Mouse (Mus musculus): ENCODE measurements at regions not wholly inside any gene's neighbourhood (a gene's known extent, or its start where the extent isn't known, plus 50 kb on each side); places are given as distances from the start of the nearest gene placed in this dataset.

DNA sequence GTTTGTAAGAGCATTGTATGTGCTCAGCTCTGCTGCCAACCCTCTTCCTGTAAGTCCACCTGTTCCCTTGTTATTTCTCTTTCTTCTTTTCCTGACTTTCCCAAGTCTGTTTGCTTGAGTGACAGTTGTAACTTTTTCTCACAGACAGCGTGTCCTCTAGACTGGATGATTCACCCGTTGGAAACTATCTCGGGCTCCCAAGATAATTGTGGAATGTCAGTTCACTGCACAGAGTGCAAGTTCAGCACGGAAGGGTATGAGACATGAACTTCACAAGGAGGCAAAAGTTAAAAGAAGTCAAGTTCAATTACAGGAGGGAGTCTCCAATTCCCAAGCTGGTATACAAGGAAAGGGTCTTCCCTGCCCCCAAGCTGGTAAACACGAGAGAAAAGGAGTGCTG lies 112.5 kb upstream of the Gm5148 start:
- DNase-seq (ENCODE audit: low spot score in 2 of 2), result no peak

DNA sequence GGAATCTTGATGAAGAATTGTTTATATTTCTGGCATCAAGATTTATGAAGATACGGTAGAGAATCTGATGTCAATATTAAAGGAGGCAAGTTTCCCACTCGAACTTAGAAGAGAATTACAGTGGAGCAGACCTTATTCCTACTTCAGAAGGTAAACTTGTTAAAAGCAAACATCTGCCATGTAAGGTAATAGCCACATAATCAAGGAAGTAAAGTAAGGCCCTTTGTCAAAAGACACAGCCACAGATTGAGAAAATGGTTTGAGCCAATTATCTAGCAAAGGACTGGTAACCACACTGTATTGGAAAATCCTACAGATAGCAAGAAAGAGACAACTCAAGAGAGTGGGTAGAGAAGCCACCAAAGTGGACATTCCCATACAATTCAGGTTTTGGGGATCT lies 111.4 kb upstream of the Gm5148 start:
- no peak for DNase-seq (ENCODE audit: low spot score in 2 of 2)

DNA sequence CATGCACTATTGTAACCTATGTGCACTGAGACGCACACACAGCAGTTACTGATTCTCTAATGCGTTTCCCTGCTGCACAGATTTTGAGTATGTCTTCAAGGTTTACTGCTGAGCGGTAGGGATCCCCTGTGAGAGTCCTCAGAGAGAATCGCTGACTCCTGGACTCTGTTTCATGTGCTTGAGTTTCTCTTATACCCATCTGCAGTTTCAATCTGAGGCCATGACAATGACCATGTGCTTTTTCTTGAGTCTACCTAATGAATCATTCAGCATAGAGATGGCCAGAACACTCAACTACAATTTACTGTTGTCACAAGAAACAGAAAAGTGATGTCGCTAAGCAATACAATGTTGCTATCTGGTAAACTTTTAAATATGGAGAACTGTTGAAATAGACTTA lies 110.8 kb upstream of the Gm5148 start:
- DNase-seq (ENCODE audit: low spot score in 2 of 2), result no peak

DNA sequence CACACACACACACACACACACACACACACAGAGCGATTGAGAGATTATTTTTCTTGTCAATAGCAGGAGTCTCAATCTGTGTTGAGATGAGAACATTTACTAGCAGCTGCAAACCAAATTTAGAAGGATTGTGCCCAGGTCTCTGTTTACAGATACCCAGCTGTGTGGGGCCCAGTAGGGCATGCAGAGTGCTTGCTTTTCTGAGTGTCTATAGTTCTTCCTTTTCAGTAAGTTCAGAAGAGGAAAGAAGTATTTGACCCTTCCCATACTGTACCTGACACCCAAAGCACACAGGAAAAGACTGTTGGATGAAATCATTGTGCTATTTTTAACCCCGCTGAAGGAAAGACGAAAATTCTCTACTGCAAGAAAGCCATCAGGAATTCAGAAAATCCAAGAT lies 110.3 kb upstream of the Gm5148 start:
- no peak for DNase-seq (ENCODE audit: low spot score in 2 of 2)

DNA sequence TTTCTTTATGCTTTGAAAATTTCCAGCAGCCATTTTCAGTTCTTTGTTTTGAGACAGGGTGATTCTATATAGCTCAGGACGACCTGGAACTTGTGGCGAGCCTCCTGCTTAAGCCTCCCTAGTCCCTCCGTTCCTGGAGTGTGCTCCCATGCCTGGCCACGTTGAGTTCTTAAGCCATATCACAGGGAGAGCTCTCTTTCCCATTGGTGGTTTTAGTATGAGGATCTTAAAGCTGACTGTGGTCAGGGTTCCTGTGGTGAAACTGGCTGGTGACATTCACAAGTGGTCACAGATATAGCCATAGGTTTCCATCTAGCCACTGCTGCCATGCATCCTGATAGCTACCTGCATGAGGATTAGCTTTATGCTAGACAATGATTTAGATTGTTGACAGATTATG lies 109.1 kb upstream of the Gm5148 start:
- DNase-seq (ENCODE audit: low spot score in 2 of 2), result no peak

DNA sequence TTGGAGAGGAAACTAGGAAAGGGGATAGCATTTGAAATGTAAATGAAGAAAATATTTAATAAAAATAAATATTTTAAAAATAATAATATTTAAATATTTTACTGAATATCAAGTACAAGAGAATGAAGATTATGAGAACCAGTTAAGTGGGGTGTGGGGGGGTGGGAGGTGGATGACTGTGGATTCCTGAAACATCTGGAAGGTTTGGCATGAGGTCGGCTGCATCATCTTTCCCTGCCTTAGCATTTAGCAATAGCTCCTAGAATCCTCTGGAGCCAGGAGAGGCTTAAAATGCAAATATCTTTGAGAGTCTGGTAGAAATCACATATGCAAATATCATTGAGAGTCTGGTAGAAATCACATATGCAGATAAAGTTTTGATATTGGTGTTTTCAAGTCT lies 103.3 kb upstream of the Gm5148 start:
- DNase-seq (ENCODE audit: low spot score in 2 of 2), result no peak

DNA sequence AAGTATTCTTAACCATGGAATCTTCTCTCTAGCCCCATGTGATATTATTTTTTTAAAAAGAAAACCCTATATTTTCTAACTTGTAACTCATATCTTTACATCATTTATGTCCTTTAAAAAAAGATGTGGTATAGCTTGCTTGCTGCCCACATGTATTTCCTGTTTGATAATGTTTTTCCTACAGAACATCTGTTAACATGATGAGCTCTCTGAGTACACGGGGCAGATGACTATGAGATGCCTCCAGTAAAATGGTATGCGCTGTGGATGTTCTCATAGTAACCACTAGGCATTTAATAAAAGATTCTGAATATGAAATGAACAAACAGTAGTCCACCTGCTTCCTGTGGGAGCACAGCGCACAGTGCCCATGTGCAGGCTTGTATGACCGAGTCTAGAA lies 101.3 kb upstream of the Gm5148 start:
- DNase-seq (ENCODE audit: low spot score in 2 of 2), result no peak

DNA sequence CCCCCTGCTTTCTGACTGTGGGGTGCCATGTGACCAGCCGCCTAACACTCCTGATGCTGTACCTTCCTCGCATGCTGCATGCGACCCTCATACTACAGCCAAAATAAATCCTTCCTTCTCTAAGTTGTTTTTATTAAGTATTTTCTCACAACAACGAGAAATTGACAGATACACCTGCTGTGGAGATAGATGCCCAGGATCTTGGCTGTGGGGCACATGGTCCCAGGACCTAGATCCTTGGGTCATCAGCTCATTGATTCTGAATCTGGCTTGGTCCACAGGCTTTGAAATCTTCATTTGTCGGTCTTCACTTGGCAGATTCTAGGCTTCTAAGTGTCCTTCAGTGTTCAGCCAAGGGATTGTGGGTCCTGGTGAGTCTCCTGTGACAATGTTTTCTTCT lies 100.4 kb upstream of the Gm5148 start:
- DNase-seq (ENCODE audit: low spot score in 2 of 2), result no peak

DNA sequence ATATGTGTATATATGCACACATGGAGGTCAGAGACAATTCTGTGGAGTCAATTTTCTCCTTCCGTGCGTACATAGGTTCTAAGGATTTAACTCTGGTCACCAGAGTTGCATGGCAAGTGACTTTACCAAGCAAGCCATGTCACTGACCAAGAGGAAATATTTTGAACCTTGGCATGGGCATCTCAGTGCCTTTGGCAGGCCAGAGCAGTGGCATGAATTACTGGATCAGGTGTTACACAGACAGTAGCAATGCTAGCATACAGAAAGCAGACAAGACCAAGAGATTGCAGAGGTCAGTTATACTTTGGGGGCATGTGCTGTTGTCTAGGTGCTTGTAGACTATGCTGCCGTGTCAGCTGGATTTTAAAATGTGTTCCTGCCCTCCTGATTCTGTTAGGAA lies 95.2 kb upstream of the Gm5148 start:
- no peak for DNase-seq (ENCODE audit: low spot score in 2 of 2)

DNA sequence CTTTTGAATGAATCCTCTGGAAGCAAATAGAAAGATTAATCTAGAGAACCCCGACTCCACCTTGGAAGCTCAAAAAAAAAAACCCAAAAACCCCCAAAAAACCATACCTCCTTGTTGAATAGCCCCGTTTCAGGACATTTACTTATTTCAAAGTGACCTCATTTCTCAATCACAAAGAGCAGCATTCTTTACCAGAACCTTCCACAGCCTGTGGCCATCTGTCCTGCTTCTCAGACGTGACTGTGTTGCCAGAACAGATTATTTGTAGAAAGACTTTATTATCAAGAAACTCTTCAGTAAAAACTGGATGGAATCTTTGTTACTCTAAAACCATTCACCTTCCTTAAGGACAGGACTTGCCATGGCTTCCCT lies 93.1 kb upstream of the Gm5148 start:
- DNase-seq (ENCODE audit: low spot score in 2 of 2), result peak in 1 of 2 experiments; percentile 47

DNA sequence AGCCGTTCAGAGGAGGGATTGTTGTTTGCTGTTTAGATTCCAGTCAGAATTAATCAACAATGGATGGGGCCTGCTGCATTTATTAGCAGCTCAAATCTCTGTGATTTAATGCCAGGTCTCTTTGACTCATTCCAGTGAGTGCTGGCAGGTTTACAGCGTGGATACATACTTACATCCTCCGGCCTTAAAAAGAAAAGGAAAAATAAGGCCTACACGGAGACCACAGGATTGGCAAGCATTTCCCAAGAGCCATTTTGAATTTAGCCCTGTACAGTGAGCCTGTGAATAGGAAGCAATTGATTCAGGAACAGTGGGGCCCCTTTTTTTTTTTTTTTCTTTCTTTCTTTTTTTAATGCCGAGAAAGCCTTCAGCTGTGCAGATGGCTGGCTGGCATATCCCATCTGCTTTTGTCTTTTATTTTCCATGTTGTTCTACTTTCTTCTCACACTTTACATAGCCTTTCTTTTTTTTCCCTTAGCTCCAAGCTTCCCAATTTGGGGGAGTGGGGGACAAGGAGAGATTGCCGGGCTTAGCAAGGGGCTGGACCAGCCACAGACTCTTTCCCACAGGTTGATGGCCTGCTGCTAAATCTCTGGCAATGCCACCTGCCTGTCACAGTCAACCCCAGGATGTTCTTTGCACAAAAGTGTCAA lies 92.6 kb upstream of the Gm5148 start:
- peak; percentile 72 to 86 for DNase-seq (ENCODE audit: low spot score in 2 of 2)

DNA sequence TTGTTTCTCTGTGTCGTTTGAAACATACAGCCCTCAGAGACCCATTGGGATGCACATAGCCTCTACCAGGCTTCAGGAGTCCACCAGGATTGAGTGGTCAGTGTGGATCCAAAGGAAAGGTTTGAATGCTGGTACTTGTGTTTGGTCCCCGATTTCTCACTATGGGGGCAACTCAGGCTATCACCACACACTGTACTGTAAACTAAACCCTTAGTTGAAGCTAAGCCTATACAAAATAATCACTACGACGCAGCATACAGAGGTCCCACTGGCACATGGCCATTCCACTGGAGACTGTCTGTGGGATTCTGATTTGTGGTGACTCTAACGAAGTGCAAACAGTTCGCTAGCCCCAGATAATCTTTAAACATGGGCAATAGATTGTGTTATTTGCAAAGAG lies 91.5 kb upstream of the Gm5148 start:
- no peak for DNase-seq (ENCODE audit: low spot score in 2 of 2)

DNA sequence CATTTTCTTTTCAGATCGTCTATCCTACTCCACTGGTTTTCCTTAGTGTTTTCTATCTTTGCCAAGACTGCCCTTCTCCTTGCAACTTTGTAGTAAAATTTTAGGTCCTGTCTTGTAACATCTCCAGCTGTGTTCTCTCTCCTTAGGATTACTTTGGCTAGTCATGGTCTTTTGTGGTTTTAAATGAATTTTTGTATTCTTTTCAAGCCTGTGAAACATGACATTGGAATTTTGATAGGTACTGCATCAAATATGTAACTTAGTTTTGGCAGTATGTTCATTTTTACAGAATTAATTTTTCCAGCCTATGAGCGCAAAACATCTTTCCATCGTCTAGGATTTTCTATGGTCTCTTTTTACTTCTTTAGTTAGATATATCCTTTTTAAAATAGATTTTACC lies 88.6 kb upstream of the Gm5148 start:
- DNase-seq (ENCODE audit: low spot score in 2 of 2), result no peak

DNA sequence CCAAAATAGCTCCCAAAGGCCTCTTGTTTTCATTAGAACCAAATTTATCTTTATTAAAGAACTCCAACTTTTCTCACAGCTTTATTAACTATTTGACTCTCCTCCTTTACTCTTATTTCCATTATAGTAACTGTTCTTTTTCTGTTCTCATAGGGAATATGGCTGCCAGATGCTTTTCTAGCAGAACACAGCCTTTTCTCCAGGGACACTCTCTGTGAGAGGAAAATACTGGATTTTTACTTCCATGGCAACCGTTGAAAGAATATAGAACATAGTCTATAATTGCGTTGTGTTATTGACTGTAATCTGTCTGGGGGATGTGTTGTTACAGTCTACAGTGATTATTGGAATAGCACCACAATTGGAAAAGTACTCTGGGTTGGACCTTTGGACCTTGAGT lies 87.1 kb upstream of the Gm5148 start:
- no peak for DNase-seq (ENCODE audit: low spot score in 2 of 2)

DNA sequence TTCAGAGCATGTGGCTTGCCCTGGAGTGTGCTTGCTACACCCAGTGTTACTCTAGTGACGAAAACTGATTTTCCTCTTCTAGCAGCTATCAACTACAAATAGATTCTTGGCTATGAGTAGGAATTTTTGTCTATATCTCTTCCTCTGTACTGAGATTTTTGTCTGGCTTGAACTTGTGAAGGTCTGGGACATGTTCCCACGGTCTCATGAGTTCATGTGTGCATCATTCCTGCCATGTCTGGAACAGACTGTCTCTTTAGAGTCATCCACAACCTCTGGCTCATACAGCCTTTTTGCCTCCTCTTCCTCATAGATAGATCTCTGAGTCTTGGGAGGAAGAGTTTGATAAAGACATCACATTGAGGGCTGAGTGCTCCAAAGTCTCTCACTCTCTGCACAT lies 86.5 kb upstream of the Gm5148 start:
- DNase-seq (ENCODE audit: low spot score in 2 of 2), result no peak

DNA sequence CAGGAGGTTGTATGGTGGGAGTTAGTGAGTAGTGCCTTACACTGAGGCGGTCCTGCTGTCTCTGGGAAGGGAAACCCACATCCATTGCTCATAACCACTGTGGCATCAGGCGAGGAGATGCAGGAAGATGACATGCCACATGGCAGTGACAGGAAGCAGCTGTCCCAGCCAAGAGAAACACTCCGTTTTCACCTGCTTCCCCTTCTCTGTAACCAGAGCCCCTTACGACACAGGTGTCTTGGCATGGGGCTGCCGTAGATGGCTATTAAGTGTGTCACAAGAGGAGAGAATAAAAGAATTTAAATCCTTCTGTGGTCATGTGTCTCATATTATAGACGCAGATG lies 81.5 kb upstream of the Gm5148 start:
- DNase-seq (ENCODE audit: low spot score in 2 of 2), result peak in 1 of 2 experiments; percentile 27

DNA sequence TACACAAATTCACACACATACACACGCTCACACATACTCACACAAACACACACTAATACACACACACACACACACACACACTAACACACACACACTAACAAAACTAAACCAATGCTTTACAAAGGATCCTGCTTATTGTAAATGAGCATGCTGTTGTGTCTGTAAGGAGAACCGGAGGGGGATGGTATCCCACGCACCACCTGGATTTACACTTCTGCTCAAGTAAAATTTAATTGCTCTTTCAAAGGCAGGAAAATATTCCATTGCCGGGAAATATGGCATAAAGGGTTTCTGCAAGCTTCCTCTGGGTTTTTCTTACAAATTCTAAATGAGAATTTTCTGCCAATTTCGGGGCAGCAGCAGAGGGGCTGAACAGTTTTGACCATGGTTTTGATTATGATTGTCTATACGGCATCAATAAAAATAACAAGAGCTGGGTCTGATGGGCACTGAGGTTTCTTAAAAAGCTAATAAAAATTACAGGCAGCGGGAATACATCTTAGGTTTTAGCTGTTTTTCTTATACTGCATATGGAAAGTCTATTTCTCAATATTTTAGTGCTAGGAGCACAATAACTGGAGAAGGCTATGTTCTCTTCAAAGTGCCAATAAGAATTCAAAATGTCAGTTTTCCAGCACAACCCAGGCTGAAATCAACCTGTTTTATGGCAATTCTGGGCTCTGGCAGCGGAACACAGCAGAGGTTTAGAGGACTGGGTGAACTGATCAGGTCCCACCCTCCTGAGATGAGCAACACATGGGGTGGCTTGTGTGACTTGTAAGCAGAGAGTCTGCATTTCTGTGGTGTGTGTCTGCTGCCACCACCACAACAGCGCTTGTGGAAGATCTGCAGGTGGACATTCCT lies 80.9 kb upstream of the Gm5148 start:
- peak; percentile 64 to 80 for DNase-seq (ENCODE audit: low spot score in 2 of 2)

DNA sequence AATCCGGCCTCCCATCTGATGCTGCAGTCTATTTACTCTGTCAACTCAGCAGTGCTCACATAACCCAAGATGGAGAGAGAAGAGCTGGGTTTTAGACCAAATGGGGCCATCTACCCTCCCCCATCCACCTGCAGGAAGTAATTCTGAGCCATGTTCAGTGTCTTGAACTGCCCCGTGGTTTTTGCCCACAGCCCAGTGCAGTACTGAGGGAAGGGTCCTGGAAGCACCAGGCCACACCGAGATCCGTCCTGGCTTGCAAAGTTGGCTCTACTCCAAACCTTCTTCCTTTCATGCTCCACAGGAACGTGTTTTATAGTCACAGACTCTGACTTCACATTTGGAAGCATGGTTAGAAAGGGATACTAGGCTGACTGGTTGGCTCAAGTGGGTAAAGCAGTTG lies 80.0 kb upstream of the Gm5148 start:
- peak in 1 of 2 experiments; percentile 19 for DNase-seq (ENCODE audit: low spot score in 2 of 2)

DNA sequence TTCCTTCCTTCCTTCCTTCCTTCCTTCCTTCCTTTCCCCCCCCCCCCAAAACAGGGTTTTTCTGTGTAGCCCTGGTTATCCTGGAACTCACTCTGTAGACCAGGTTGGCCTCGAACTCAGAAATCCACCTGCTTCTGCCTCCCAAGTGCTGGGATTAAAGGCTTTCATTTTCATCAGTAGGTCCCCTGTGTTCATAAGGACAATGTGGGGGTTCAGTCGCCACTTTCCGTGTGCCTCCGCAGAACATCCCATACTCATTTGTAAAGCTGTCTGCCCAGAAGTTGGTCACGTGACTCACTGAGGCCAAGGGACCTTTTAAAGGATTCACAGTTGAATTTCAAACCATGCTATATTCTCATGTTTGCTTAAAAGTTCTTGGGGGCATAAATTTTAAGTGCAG lies 79.5 kb upstream of the Gm5148 start:
- peak in 1 of 2 experiments; percentile 13 for DNase-seq (ENCODE audit: low spot score in 2 of 2)

DNA sequence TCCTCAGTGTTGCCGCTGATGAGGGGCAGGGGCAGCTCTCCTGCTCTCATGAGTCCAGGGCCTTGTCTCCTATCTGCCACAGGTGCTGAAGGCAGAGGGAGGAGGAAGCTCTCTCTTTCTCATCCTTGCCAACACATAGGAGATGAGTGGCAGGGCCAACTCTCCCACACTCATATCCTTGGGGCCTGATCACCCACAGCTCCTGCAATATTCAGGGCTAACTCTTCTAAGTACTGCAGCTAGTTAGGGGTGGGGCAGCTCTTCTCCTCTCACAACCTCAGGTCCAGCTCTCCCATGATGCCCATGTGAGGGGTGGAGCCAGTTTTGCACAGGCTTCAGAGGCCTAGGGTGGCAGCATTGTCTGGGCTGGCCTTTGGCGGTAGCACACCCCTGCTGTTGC lies 77.3 kb upstream of the Gm5148 start:
- DNase-seq (ENCODE audit: low spot score in 2 of 2), result no peak

DNA sequence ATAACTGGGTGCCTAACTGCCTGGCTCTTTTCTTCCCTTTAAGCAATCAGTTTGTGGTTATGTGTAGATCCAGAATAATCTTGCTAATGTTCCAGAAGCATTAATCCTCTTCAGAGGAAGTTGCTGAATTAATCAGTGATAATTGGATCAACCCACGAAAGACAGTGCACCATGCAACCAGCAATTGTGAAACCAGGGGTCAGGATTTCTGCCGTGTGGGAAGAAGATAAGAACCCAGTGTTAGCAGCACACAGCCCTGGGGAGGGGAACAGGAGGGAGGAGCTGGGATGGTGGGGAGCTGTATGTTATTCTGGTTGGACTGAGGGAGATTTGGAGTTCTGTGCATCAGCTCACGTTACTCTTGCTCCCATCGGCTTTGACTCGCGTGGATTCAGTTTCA lies 75.5 kb upstream of the Gm5148 start:
- peak in 1 of 2 experiments; percentile 7 for DNase-seq (ENCODE audit: low spot score in 2 of 2)

DNA sequence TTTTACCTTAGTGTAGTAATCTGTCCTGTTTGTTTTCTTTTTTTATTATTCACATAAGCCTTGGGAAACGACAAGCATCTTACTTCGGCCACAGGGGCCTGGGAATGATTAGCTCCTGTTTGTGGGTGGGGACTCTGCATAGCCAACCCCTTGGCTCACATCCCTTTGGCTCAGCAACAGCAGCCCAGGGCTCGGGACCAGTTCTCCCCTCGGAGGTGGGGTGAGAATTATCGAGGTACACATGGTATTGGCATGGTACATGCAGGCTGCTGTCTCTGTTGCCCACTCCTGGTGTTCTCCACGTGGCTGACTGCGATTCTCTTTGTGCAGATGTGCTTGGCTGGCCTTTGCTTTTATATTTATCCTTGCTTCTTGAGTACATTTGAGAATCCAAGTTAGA lies 65.4 kb upstream of the Gm5148 start:
- DNase-seq (ENCODE audit: low spot score in 2 of 2), result no peak

DNA sequence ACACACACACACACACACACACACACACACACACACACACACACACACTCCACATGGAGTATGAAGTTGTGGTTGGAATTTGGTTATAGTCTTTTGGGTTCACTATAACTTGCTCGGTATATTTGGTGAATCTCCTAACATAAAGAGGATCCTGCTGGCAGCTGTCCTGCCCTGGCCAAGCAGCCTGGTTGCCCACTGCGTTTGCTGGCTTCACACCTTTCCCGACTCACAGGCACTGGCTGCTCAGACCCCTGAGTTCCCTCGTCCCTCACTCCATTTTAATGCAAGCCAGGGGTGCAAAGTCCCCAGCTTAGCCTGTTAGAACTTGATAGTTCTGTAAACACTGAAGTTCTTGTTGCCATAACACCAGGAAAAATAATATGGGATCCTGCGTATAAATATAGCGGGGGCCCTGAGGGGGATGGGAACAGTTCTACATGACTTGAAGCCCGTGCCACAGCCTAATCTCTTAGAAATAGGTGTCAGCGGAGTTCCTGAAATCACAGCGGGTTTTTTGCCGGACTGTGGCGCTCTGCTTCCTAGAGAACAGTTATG lies 64.9 kb upstream of the Gm5148 start:
- no peak for DNase-seq (ENCODE audit: low spot score in 2 of 2)
